8 mouse cellular contexts compared by ENCODE assay signal in the genomic region with DNA sequence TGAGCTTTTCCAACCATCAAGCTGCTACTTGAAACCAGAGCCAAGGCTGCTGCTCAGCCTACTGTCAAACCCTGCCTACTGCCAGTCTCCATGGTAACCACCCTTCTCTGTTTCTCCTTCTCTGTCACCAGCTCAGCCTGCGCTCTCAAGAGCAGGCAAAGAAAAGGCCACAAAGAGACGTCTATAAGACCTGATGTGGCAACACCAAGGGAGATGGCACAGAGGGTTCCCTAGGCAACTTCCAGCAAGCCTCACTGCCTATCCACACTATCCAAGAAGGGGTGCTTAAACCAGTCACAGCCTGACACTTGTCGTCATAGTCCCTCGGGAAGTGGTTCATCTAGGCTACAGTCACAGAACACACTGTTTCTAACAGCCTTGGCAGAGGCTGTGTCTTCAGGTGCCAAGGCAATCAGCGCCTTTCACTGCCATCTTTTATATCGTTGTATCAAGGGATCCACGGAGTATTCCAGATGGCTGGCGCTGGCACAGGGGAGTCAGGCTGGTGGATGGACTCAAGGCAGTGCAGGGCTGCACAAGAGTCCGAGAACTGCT. TPM values are rescaled to one million over a fixed set of nuclear protein-coding genes. Genes with fewer than 3 reads are reported as not detected.
DNase-seq lines count a peak whose midpoint lies in the region; ATAC-seq and TF ChIP-seq lines count a peak whose summit lies in the region.

No protein-coding gene starts in this region.

- peaks cover 5% of the 10 kb centered on the region; the same call in 1 of the 2 replicates for H3K4me1 ChIP-seq in kidney, embryonic 16.5 days (ENCODE audit: insufficient read depth, low read length)
- H3K4me1 ChIP-seq in cortical plate, adult 2 months (ENCODE audit: control insufficient read depth, insufficient read depth, low read length) = no peaks in the 10 kb centered on the region
- peaks cover 21% of the 10 kb centered on the region for H3K4me1 ChIP-seq in midbrain, embryonic 13.5 days (replicated peaks)

- H3K9me3 ChIP-seq in kidney, embryonic 16.5 days (ENCODE audit: low read length) = no peaks in the 10 kb centered on the region
- H3K9me3 ChIP-seq in midbrain, embryonic 13.5 days = no peaks in the 10 kb centered on the region

- ATAC-seq in kidney, embryonic 16.5 days (ENCODE audit: low FRiP score, low TSS enrichment) = peak; percentile 41; the same call in 1 of the 2 replicates
- ATAC-seq in inflammation-experienced regulatory T-cells, adult 6 months = peak; percentile 34
- ATAC-seq in midbrain, embryonic 13.5 days = peak; percentile 87
- no peak for ATAC-seq in activated CD4-positive, CD25-positive, alpha-beta regulatory T cell, adult 4 months

- H3K9ac ChIP-seq in kidney, embryonic 16.5 days (replicated peaks; ENCODE audit: low read length) = no peak overlapping the region
- no peak overlapping the region for H3K9ac ChIP-seq in midbrain, embryonic 13.5 days (replicated peaks)

- H3K4me2 ChIP-seq in kidney, embryonic 16.5 days (replicated peaks; ENCODE audit: low read depth, low read length) = no peak overlapping the region
- no peak overlapping the region for H3K4me2 ChIP-seq in midbrain, embryonic 13.5 days (replicated peaks)

- TF ChIP-seq POLR2A in cortical plate, adult 2 months (IDR thresholded peaks at IDR 0.05; ENCODE audit: extremely low read depth, insufficient read depth, low read length) = no peak

- no peak for TF ChIP-seq CTCF in cortical plate, adult 2 months (IDR thresholded peaks at IDR 0.05; ENCODE audit: extremely low read depth, insufficient read depth, low read length)

- H3K27ac ChIP-seq in kidney, embryonic 16.5 days (ENCODE audit: low read length) = no peak overlapping the region
- H3K27ac ChIP-seq in cortical plate, adult 2 months (ENCODE audit: insufficient read depth, low read length) = peak overlapping the region; percentile 5
- H3K27ac ChIP-seq in midbrain, embryonic 13.5 days = peak overlapping the region; percentile 81

- H3K27me3 ChIP-seq in kidney, embryonic 16.5 days (ENCODE audit: insufficient read depth, low read length) = no peaks in the 10 kb centered on the region
- H3K27me3 ChIP-seq in midbrain, embryonic 13.5 days = no peaks in the 10 kb centered on the region

- no peak overlapping the region for H3K4me3 ChIP-seq in kidney, embryonic 16.5 days (ENCODE audit: low read length)
- H3K4me3 ChIP-seq in cortical plate, adult 2 months (ENCODE audit: insufficient read depth, low read length) = no peak overlapping the region
- no peak overlapping the region for H3K4me3 ChIP-seq in midbrain, embryonic 13.5 days (replicated peaks)

- DNase-seq in kidney, adult 9 months = no peak
- no peak for DNase-seq in kidney, adult 11 months
- no peak for DNase-seq in testis, postnatal 10 days (ENCODE audit: low spot score)

- 77% methylated on average over 9 of the region's 9 CpGs for WGBS in kidney, embryonic 16.5 days
- WGBS in midbrain, embryonic 13.5 days = 51% methylated on average over 9 of the region's 9 CpGs

- H3K36me3 ChIP-seq in kidney, embryonic 16.5 days (ENCODE audit: insufficient read depth, low read length) = peaks cover 32% of the 10 kb centered on the region
- peaks cover 35% of the 10 kb centered on the region for H3K36me3 ChIP-seq in midbrain, embryonic 13.5 days

RNA-seq across cellular contexts. Expression of a gene that starts 33.3 kb away (rescaled TPM):
- 31.0 and 33.0 TPM in 2 replicates for polyA plus RNA-seq in kidney, embryonic 16.5 days (2015; fragmentation: Nextera tagmentation; extraction: Ambion mirVana)
- 19.6 and 22.0 TPM in 2 replicates for polyA plus RNA-seq in cortical plate, adult 2 months (2012; rRNA removed)
- polyA plus RNA-seq in inflammation-experienced regulatory T-cells, adult 6 months (2017; shearing (Covaris generic)) = 10 to 100 TPM; 17.3 to 34.2 (median 22.8) TPM
- polyA plus RNA-seq in midbrain, embryonic 13.5 days (2015; fragmentation: Nextera tagmentation; extraction: Ambion mirVana) = 32.8 and 37.0 TPM in 2 replicates
- 10 to 100 TPM; 23.4 to 30.7 TPM for polyA plus RNA-seq in activated CD4-positive, CD25-positive, alpha-beta regulatory T cell, adult 4 months (2017; shearing (Covaris generic))

RNA-seq across cellular contexts. Expression of a gene that starts 58.9 kb away (rescaled TPM):
- polyA plus RNA-seq in kidney, embryonic 16.5 days (2015; fragmentation: Nextera tagmentation; extraction: Ambion mirVana) = 0.45 and 0.60 TPM in 2 replicates
- polyA plus RNA-seq in cortical plate, adult 2 months (2012; rRNA removed) = 3.9 and 4.0 TPM in 2 replicates
- not detected for polyA plus RNA-seq in inflammation-experienced regulatory T-cells, adult 6 months (2017; shearing (Covaris generic))
- 0.17 and 0.31 TPM in 2 replicates for polyA plus RNA-seq in midbrain, embryonic 13.5 days (2015; fragmentation: Nextera tagmentation; extraction: Ambion mirVana)
- under 1 TPM in 1 of 2 experiments, not detected in 1; 0.33 TPM for polyA plus RNA-seq in activated CD4-positive, CD25-positive, alpha-beta regulatory T cell, adult 4 months (2017; shearing (Covaris generic))
